Mouse (Mus musculus) cerebellum, postnatal 36 days (tissue): Measurements from ENCODE around the gene Hist1h4a.
"Not testable (repeated sequence)": the region's sequence is repeated elsewhere in the genome, so short reads cannot be mapped to it uniquely, and the experiment has no call there.

ENCODE experiments used
- DNase-seq, 2 experiments: peaks; one replicate each; pipeline ENCODE4 v3.0.0; 2021 to 2022; ENCODE audit warnings: mixed read lengths in 2 of 2

Hist1h4a gene

DNA sequence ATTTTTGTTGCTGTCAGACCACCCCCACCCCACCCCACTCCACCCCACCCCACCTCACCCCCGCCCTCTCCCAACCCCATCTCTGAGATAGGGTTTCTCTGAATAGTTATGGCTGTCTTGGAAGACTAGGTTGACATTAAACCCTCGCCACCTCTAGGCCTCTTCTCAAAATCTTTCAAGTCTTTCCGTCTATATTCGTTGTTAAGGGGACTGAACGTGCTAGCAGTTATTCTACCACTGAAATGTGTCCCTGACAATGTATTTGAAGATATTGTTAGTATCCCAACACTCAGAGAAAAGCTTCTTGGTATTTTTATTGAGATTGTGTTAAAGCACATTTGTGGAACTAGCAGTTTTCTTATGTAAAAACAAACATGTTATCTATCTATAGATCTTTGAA lies 20.1 kb downstream of the Hist1h4a start:
- no peak for DNase-seq

DNA sequence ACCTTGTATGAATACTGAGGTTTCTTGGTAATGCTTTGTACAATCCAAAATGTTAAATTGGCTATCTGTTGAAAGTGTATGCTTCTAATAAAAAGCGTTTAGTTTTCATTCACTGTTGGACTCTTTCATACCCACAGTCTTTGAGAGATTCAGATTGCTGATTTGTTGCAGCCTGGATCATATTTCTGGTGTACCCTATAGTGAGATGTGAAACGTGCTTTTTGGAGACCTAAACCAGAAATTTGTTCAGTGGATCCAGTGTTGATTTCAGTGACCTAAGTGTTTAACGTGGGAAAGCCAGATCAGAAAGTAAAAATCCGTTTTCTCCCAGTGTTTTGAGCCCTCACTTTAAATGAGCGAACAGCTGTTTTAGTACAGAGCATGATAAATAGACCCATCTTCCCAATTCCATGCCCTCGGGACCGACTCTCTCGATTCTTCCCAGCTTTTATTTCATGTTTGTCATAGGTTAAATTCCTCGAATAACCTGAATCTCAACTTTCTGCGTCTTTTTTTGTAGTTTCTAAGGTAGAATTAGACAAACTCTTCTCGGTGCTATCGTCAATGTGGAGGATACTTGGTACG lies 20.7 kb downstream of the Hist1h4a start:
- DNase-seq, result no peak

DNA sequence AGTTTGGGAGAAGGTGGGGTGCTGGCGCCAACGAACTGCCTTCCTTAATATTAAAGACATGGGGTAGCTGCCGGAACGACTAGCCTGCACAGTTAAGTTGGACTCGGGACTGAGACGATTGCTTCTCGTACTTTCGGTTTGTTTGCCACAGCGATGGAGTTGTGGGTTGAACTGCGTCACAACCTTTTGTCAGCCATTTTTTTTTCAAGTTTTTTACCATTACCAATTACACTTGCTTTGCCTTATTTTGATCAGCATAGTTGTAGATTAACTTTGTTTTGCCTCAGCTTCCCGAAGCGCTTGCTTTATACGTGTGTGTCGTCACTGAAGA lies 21.1 kb downstream of the Hist1h4a start:
- DNase-seq, result no peak

DNA sequence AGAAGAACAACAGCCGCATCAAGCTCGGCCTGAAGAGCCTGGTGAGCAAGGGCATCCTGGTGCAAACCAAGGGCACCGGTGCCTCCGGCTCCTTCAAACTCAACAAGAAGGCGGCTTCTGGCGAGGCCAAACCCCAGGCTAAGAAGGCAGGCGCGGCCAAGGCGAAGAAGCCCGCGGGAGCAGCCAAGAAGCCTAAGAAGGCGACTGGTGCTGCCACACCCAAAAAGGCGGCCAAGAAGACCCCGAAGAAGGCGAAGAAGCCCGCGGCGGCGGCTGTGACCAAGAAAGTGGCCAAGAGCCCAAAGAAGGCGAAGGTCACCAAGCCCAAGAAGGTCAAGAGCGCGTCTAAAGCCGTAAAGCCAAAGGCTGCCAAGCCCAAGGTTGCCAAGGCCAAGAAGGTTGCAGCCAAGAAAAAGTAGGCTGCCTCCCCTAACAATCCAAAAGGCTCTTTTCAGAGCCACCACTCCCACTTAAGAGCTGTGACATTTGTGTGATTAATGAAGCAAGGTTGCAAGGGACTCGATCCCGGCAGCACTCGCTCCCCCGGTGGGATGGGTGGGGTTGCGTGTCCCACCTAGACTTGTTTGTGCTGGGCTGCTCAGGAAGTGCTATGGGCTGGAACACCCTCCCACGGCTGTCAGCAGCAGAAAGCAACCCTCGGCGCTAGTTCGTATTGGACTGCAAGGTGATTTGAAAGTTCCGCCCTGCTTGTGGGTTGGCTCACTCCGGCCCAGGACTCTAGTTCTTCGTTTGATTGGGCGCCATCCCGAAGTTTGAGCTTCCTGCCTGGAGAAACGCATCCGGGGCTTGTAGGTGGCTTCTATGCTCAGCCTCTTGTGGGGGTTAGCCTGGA lies 21.7 kb downstream of the Hist1h4a start:
- DNase-seq, result peak; percentile 84 to 86

DNA sequence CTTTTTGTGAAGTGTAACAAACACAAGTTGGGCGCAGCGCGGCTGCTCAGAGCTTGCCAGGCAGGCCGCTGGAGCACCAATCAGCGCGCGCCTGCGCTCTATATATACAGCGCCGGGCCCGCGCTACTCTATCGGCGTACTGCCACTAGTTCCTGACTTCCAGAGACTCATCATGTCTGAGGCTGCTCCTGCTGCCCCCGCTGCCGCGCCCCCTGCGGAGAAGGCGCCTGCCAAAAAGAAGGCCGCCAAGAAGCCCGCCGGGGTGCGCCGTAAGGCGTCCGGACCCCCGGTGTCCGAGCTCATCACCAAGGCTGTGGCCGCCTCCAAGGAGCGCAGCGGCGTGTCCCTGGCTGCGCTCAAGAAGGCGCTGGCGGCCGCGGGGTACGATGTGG lies 22.4 kb downstream of the Hist1h4a start, which contains the start of gene Hist1h1c:
Gene Hist1h1c (plus strand): TSS at position 132 of the 392 bp plus-strand sequence.
- DNase-seq, result peak; percentile 75 to 77

DNA sequence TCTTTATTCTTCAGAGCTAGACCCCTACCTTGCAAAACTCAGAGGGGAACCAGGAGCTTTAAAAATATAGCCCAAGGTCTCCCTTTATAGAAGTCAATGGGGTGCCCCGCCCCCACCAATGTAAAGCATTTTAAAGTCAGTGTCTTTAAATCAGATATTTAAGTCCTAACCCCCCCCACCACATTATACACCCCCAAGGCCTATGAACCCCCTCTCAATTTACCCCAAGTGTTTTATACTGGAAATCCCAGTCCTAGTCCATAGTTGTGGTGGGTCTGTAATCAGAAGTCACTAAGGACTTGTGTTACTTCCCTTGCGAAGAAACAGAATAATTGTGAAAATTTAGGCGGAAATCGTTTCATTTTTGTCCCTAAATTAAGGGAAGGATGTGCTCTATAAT lies 23.0 kb downstream of the Hist1h4a start:
- no peak for DNase-seq

DNA sequence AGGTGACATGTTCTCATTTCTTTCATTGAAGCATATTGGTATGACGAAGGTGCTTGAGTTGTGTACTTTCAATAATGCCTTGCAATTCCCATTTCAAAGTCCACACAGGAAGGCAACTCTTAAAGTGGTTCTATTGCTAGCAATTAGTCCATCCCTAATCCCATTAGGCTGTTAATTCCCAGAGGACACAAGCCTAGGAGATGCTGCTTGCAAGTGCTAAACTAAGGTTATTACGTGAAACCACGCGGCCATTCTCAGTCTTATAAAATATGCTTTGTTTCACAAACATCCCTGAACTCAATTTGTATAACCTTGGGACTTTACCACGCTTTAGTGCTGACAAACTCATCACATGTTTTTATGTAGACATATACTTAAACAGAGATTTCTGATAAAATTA lies 23.9 kb downstream of the Hist1h4a start:
- no peak for DNase-seq

DNA sequence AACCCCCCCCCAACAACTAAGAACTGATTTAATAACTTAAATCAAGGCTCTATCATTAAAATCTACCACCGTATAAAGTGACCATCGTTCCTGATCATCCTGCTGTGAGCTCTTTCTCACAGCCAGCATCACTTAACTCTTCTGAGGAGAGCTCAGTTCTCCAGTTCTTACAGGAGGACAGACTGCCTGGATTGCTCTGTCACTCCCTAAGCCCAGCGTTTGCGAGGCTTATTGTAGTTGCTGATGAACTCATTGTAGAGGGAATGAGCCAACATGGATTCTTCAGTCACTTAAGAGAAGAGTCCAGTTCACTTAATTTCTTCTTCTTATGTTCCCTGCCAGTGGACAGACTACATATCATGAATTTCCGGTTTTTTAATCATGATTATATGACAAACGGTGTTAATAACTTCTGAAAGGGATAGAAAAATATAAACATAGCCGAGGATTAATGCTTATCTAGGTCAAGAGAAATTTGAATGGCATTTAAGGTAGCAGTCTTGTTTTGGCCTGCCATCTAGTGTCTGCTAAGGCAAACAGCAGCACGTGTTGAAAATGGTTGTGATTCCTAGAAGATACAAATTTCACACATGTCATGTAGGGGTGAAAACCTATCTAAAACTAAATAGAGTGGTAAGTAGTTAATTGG lies 28.8 kb downstream of the Hist1h4a start:
- DNase-seq, result no peak

DNA sequence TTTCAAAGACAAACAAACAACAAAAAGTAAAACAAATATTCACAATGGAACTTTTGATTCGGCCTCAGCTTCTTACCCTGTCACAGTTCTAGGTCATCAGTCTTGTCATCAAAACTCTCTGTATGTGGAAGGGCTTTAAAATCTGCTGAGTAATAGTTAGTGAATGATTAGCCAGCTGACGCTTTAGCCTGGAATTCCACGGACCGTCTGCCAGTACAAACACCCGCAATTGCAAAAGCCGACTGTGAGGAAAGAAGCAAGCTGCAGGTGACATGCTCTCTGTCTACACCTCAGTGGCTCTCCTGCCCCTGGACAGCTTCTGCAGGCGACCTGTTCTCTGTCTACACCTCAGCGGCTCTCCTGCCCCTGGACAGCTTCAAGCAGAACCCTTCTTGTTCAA lies 30.6 kb downstream of the Hist1h4a start:
- DNase-seq, result no peak

DNA sequence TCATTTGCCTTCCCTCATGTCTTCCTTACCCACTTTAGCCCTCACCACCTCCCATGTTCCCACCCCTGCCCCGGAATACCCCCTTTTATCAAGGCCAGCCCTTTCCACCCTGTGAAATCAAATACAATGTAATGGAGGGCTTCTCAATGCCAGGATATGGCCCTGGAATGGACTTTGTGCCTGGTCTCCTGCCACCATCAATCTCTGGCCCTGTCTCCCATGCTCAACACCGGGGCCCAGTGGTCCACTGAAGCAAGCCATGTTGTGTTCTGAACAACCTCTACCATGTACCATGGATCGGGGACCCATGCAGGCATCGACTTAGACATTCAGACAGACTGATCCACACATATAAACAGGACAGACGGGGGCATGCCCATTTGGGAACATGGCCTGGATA lies 31.3 kb downstream of the Hist1h4a start:
- DNase-seq, result no peak

DNA sequence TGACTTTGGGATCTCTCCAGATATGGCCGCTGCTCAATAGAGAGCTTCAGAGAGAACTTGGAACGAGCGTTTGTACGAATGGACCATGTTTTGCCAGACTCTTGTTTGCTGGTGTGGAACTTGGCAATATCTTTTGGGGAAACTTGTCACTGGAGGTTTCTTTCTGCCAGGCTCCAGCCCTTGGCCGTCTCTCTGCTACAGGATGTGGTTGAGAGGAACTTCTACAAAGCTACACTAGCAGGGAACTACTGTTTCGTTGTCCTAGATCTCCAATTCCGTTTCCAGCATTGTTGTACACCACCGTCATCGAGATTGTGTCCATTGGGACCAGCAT lies 31.9 kb downstream of the Hist1h4a start:
- no peak for DNase-seq

DNA sequence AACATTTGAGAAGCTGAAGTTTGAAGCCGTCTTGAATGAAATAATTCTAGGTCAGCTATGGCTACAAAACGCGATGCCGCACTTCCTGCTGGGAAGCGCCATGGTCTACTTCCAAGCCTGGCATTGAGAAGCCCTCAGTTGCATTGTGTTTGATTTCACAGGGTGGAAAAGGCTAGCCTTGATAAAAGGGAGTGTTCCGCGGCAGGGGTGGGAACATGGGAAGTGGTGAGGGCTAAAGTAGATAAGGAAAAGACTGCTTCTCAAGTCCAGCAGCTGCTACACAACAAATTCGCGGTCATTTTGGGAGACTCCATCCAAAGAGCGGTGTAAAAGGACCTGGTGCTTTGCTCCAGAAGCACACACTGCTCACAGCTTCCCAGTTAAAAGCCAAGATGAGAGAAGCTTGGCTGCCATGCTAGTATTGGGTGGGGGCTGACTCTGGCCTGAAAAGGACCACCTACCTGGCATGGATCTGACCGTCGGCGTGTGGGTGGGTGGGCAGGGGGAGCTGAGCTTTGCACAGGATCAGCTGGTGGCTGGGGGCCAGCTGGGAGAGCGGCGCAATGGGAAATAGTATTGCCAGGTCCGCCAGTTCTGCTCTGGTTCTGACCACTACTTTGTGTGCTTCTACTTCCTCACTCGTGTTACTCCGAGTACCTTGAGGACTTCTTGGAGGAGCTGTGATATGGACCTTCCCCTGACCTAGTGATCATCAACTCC lies 32.4 kb downstream of the Hist1h4a start:
- DNase-seq, result no peak

DNA sequence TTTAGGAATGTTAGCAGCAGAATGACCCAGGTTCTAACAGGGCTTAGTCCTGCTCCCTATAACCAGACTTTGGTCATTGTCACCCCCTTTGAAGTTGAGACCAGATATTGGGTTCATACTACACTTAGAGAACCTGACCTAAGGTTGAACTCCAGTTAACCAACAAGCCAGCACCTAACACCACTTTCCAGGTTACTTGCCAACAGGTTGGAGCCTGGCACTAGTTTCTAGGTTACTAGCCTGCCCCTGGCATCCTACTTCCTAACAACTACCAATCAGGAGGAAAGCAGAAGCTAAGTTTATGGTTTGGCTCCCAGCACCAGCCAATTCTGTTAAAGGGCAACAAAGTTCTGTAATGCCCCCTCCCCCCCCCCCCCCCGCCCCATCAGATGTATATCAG lies 35.8 kb downstream of the Hist1h4a start:
- DNase-seq, result no peak

DNA sequence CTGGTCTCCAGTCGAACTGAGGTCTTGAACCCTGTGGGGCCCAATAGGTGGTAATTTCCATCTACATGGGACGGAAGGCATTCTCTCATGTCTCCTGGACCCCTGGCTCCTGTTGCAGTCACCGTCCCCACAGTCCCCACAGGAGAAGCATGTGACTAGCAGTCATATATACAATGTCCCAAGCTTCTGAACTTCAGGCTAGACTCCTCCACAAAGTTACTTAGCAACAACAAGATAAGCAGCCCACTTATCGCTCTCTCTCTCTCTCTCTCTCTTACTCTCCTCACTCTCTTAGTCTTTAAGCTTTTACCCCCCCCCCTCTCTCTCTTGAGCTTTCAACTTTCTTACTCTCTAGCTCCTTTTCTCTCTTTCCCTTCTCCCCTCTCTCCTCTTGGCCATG lies 36.8 kb downstream of the Hist1h4a start:
- no peak for DNase-seq

DNA sequence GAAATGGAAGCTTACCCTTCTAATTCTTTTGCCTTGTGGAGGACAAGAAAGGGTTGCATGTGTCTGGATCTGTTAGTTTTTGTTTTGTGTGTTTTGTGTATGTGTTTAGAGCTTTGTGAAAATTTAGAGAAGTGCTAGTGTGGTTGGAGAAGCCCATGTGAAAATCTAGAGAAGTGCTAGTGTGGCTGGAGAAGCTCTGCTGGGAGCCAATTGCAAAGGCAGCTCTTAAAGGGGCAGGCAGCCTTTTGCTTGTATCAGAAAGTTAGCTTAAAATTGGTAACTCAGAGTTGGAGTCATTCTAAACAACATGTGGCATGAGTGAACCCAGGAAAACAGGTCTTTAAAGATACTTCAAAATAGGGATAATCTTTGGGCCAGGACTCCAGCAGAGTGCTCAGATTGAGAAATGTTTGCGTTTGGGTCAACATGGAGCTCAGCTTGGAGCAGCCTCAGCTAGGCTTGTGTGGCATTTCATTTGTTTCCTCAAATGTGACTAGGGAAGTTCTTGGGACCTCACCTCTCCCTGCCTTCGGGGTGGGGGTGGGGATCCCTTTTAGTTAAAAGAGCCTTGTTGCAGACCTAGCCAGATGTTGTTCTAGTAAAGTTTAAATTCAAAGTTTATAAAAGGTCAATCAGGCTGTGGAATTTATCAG lies 43.3 kb downstream of the Hist1h4a start:
- not testable (repeated sequence) for DNase-seq

DNA sequence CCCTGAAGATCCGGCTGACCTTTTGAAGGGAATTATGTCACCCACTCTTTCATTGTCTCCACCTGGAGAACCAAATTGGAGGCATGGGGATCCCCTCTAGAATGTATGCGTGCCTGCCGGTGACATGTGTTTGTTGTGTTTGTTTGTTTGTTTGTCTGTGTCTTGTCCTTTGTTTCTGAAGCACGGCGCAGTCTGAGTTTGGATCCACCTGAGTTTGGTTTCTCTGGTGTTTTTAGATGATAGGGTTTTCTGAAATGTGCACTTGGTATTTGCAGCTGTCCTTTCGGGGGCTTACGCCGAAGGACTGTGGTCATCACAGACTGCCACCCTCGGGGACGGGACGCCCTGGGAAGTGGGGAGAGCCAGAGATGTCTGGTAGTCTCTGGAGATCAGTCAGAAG lies 43.9 kb downstream of the Hist1h4a start:
- no peak for DNase-seq

DNA sequence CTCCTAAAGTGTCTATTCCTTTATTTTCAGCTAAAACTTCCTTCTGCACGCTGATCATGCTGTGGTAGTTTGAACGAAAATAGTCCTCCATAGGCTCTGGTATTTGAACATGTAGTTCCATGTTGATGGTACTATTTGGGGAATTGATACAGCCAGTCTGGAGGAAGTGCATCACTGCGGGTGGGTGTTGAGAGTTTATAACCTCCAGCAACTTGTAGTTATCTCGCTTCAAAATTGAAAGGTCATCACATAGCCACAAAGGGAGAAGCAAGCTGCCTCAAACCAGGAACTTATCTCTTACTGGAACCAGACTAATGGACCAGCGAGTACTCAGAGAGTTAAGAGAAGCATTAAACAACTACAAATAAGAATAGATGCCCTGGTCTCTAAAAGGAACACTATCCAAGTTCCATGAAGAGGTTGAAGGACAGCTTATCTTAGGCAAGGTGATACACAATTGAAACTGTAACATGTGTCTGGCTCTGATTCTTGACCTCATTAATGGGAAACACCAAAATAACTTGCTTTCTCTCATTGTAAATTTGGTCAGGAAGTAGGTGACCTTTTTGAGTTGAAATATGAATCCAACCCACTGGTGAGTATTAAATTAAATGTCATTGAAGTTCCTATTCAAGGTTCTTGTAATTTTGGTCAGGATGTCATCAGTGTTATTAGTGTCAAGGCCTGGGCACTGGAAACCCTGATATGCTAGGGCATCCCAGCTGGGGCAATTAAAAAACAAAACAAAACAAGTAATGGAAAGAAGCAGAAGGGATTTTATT lies 44.6 kb downstream of the Hist1h4a start:
- DNase-seq, result no peak
